Mouse (Mus musculus) kidney, embryonic 16.5 days (tissue): ENCODE data around the gene Acp4. TPM values are rescaled to one million over a fixed set of nuclear protein-coding genes. Genes with fewer than 3 reads are reported as not detected.
"Not testable (repeated sequence)": the region's sequence is repeated elsewhere in the genome, so short reads cannot be mapped to it uniquely, and the experiment has no call there.

Experiments used
- ATAC-seq: fragments of 200-750 bp; cut with Nextera tagmentation; 2 replicates; pipeline ENCODE4 v1.8.0; 2017; ENCODE audit warnings: moderate TSS enrichment; ENCODE audit not compliant: low FRiP score, low TSS enrichment
- H3K27ac ChIP-seq: fragments of 300-500 bp; sonication (generic); 2 replicates; pipeline ENCODE4 v1.5.1; 2014; ENCODE audit warnings: low read length
- H3K27me3 ChIP-seq: fragments of 300-500 bp; sonication (generic); 2 replicates; pipeline ENCODE4 v1.6.1; 2014; ENCODE audit warnings: low read length, control low read depth, mixed read lengths; ENCODE audit not compliant: insufficient read depth
- H3K36me3 ChIP-seq: fragments of 300-500 bp; sonication (generic); 2 replicates; pipeline ENCODE4 v1.6.1; 2014; ENCODE audit warnings: low read length, control low read depth, mixed read lengths; ENCODE audit not compliant: insufficient read depth
- H3K4me1 ChIP-seq: fragments of 300-500 bp; sonication (generic); 2 replicates; pipeline ENCODE4 v1.6.1; 2014; ENCODE audit warnings: low read length, control low read depth, mixed read lengths; ENCODE audit not compliant: insufficient read depth
- H3K4me2 ChIP-seq: fragments of 300-500 bp; sonication (generic); replicated peaks from 2 replicates; pipeline ENCODE4 v1.6.1; 2014; ENCODE audit warnings: low read depth, low read length
- H3K4me3 ChIP-seq: fragments of 300-500 bp; sonication (generic); 2 replicates; pipeline ENCODE4 v1.5.1; 2014; ENCODE audit warnings: mild to moderate bottlenecking, low read length
- H3K9ac ChIP-seq: fragments of 300-500 bp; sonication (generic); replicated peaks from 2 replicates; pipeline ENCODE4 v1.6.1; 2014; ENCODE audit warnings: low read length
- H3K9me3 ChIP-seq: fragments of 300-500 bp; sonication (generic); 2 replicates; pipeline ENCODE4 v1.6.1; 2016; ENCODE audit warnings: low read length, control low read depth
- WGBS: fragments of 180-500 bp; shearing (Covaris S2); extraction: QIAGEN DNeasy Blood & Tissue Kit; methylation state at CpG from one replicate; pipeline ENCODE4 v1.1.7; 2014; 5-methylcytosine and 5-hydroxymethylcytosine counted together
- polyA plus RNA-seq: library from polyadenylated mRNA; unstranded; fragments of >200 nt; fragmentation: Nextera tagmentation; extraction: Ambion mirVana; gene quantifications from 2 replicates; pipeline ENCODE4 v1.2.1, GENCODE M21; 2015

Gene Acp4
- polyA plus RNA-seq, 1 experiment from 2014 or later: not detected

DNA sequence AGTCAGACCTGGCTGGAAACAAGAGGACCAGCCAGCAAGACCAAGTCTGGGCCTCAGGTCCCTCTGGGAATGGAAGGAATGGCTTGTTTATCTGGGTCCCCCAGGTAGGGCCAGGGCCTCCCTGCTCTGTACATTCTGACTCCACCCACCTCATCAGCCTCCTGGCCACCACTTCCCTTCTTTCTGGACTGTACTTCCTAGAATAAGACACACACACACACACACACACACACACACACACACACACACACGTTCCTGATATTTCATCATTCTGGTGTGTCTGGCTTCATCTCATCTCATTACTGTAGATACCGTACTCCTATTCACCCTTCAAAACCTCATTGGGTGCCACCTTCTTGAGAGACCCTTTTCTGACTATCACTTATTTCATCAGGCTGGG is 12.2 kb upstream of the Acp4 start:
- H3K27ac ChIP-seq: no peak overlapping the region
- ATAC-seq: no peak
- no peak overlapping the region for H3K4me2 ChIP-seq
- H3K27me3 ChIP-seq: peaks cover 6% of the 10 kb centered on the region
- 86% methylated on average over 2 of the region's 2 CpGs for WGBS
- no peak overlapping the region for H3K4me3 ChIP-seq
- H3K4me1 ChIP-seq: no peaks in the 10 kb centered on the region
- no peaks in the 10 kb centered on the region for H3K9me3 ChIP-seq
- no peak overlapping the region for H3K9ac ChIP-seq
- no peaks in the 10 kb centered on the region for H3K36me3 ChIP-seq

GRCm38 (mm10) chr7:44268117-44268516 is 10.9 kb upstream of the Acp4 start:
- peaks cover 7% of the 10 kb centered on the region for H3K27me3 ChIP-seq
- no peak overlapping the region for H3K27ac ChIP-seq
- ATAC-seq: no peak
- H3K9ac ChIP-seq: no peak overlapping the region
- no peak overlapping the region for H3K4me2 ChIP-seq
- H3K36me3 ChIP-seq: no peaks in the 10 kb centered on the region
- WGBS: 80% methylated on average over 11 of the region's 11 CpGs
- H3K9me3 ChIP-seq: no peaks in the 10 kb centered on the region
- H3K4me1 ChIP-seq: 0 out of 2 replicates have a peak, but pooled peaks cover 2% of the 10 kb centered on the region
- no peak overlapping the region for H3K4me3 ChIP-seq

DNA sequence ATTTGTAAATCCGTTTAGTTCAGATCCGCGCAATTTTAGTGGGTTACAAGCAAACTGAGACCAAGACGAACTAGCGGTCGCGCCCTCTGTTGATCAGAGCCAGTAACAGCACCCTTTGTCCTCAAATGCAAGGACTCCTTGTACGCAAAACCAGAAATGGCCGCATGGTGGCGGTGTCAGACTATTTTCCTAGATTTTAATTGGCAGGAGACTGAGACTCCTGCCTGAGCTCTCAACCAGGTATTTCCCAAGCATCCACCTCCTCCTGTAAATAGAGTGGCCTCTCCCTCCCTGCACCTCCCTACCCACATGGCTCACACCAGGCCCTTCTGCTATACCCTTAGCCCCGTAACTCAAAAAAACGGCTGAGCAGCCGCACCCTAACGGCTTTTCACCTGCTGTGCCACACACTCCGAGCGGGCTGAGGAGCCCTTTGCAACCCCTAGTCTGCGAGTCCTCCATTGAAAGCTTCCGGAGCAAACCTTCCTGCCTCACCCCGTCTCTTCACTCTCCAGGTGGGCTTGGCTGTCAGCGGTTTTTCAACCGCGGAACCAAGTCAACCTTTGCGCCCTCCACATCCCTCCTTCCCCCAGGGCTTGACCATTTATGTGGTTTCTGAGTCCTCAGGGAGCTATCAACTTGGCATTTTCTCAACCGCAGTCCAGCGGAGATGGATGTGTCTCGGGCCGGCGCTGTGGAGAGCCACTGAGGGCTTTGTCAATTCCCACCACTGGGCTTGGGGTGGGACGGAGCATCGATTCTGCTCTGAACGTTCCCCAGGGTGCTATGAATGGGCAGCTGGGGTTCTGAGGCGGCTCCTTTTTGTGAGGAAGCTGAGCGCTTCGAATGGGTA is 5.8 kb upstream of the Acp4 start:
- no peaks in the 10 kb centered on the region for H3K36me3 ChIP-seq
- 2% methylated on average over 34 of the region's 34 CpGs for WGBS
- peak overlapping the region; percentile 25 for H3K4me3 ChIP-seq

DNA sequence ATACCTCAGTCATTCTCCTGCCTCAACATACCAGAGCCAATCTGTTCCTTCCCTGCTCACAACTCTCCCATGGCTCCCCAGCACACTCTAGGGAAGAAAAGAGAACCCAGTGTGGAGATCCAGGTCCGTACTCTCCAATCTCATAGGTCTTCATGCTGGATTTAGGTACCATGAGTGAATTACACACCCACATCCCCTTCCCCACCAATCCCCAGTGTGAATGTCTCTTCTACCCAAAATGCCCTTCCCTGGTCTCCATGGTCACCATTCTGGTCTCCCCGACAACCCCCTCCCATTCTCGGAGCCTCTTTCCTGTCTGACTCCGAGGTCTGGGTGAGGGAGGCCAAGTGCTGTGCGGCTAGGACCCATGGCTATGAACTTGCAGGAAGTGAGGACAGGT is 4.0 kb upstream of the Acp4 start, which contains the start of gene Gm15517:
Gm15517 (plus strand) TSS at position 301 of the 400 bp plus-strand sequence.
- Histone ChIP-seq H3K27ac (no peak within 1 kb of the TSS), H3K4me2 (no peak within 1 kb of the TSS), H3K9ac (no peak within 1 kb of the TSS), H3K36me3 (no peaks in the 10 kb centered on the region), H3K4me3 (no peak within 1 kb of the TSS), H3K4me1 (0 out of 2 replicates have a peak, but pooled peaks cover 4% of the 10 kb centered on the region), H3K27me3 (peaks cover 16% of the 10 kb centered on the region), H3K9me3 (no peaks in the 10 kb centered on the region)
- no peak for ATAC-seq
- 48% methylated on average over 5 of the region's 5 CpGs for WGBS

More for the DNA sequence above, 5.8 kb upstream of the Acp4 start:
- peak; percentile 50 for ATAC-seq
- 0 out of 2 replicates have a peak, but pooled peaks cover 4% of the 10 kb centered on the region for H3K4me1 ChIP-seq
- no peak overlapping the region for H3K27ac ChIP-seq
- 0 out of 2 replicates have a peak overlapping the region, but pooled peaks have one; percentile 20 for H3K9ac ChIP-seq
- peaks cover 16% of the 10 kb centered on the region for H3K27me3 ChIP-seq
- peak overlapping the region; percentile 51 for H3K4me2 ChIP-seq
- no peaks in the 10 kb centered on the region for H3K9me3 ChIP-seq

DNA sequence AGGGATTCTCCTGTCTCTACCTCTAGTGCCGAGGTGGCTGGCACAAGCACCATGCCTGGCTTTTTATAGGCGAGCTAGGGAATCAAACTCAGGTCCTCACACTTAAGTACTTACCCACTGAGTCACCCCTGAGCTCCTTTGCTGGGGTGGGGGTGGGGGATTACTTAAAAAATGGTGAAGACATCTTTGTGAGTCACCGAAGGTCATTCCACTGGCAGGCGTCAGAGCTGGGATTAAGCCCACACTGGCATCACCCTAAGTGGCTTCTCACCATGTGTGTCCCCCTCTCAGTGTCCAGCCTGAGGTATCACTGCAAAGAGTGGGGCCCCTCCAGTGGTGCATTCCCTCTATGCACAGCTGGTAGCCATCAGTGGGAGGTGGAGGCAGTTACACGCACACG is 3.2 kb upstream of the Acp4 start:
- H3K9ac ChIP-seq: no peak overlapping the region
- 75% methylated on average over 6 of the region's 6 CpGs for WGBS
- no peaks in the 10 kb centered on the region for H3K9me3 ChIP-seq
- H3K4me3 ChIP-seq: no peak overlapping the region
- H3K4me1 ChIP-seq: 0 out of 2 replicates have a peak, but pooled peaks cover 4% of the 10 kb centered on the region
- H3K27ac ChIP-seq: no peak overlapping the region
- ATAC-seq: no peak
- no peaks in the 10 kb centered on the region for H3K36me3 ChIP-seq
- H3K4me2 ChIP-seq: no peak overlapping the region
- peaks cover 16% of the 10 kb centered on the region for H3K27me3 ChIP-seq

DNA sequence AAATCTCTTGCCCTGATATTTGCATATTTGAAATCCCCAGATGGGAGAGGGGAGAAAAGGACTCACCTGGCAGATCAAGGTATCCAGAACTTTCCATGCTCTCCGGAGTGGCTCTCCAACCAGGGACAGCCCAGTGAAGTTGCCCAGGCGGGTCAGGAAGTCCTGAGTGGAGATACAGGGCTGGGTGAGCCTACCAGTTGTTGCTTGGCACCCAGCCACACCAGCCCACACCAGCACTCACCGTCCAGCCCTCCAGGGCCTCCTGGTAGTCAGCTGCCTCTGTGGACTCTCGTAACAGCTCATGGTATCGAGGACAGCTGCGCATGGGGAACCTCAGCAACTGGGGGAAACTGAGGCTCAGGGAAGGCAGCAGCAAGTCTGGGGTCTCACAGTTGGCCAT is 2.2 kb downstream of the Acp4 start:
- H3K27ac ChIP-seq: no peak overlapping the region
- H3K9ac ChIP-seq: no peak overlapping the region
- H3K9me3 ChIP-seq: no peaks in the 10 kb centered on the region
- H3K4me1 ChIP-seq: no peaks in the 10 kb centered on the region
- peaks cover 32% of the 10 kb centered on the region for H3K36me3 ChIP-seq
- no peaks in the 10 kb centered on the region for H3K27me3 ChIP-seq
- no peak overlapping the region for H3K4me2 ChIP-seq
- ATAC-seq: no peak
- 70% methylated on average over 6 of the region's 6 CpGs for whole genome bisulfite sequencing
- H3K4me3 ChIP-seq: no peak overlapping the region

- H3K9ac ChIP-seq: no peak overlapping the region
- peaks cover 49% of the 10 kb centered on the region for H3K36me3 ChIP-seq
- H3K9me3 ChIP-seq: no peaks in the 10 kb centered on the region
- peaks cover 13% of the 10 kb centered on the region; the same call in 1 of the 2 replicates for H3K4me1 ChIP-seq
- no peaks in the 10 kb centered on the region for H3K27me3 ChIP-seq
- no peak overlapping the region for H3K4me2 ChIP-seq
- no peak; the same call in 1 of the 2 replicates for ATAC-seq
- H3K27ac ChIP-seq: no peak overlapping the region
- 66% methylated on average over 15 of the region's 15 CpGs for WGBS
- H3K4me3 ChIP-seq: no peak overlapping the region
Observed at GRCm38 (mm10) chr7:44253023-44253616, 4.1 kb downstream of the Acp4 start.

- H3K9ac ChIP-seq, H3K4me2 ChIP-seq: not testable (repeated sequence)
- 90% methylated on average over 17 of the region's 17 CpGs for WGBS
Observed at GRCm38 (mm10) chr7:44250732-44251275, 6.4 kb downstream of the Acp4 start.

DNA sequence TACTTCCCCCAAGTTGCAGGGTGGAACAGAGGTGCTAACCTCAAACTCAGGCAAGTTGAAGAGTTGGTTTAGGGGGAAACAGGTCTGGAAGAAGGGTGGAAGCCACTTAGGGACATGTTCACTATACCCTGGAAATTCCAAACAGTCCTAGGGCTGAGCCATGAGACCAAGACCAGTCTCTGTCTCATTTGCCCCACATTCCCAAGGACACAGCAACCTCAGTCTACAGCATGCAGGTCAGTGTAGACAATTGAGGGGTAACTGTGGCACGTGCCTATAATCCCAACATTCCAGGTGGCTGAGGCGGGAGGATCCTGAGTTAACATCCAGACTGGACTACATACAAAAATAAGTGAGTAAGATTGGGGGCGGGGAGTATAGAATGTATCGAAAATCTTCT is 7.9 kb downstream of the Acp4 start:
- H3K9me3 ChIP-seq: no peaks in the 10 kb centered on the region
- peaks cover 49% of the 10 kb centered on the region for H3K36me3 ChIP-seq
- H3K4me1 ChIP-seq: peaks cover 26% of the 10 kb centered on the region
- H3K9ac ChIP-seq: no peak overlapping the region
- no peak for ATAC-seq
- H3K4me3 ChIP-seq: no peak overlapping the region
- 93% methylated on average over 4 of the region's 4 CpGs for WGBS
- no peaks in the 10 kb centered on the region for H3K27me3 ChIP-seq
- no peak overlapping the region for H3K4me2 ChIP-seq
- H3K27ac ChIP-seq: no peak overlapping the region

More at GRCm38 (mm10) chr7:44250732-44251275, 6.4 kb downstream of the Acp4 start:
- H3K4me1 ChIP-seq: peaks cover 20% of the 10 kb centered on the region
- H3K4me3 ChIP-seq, H3K27ac ChIP-seq, ATAC-seq, H3K9me3 ChIP-seq, H3K27me3 ChIP-seq: not testable (repeated sequence)
- peaks cover 49% of the 10 kb centered on the region for H3K36me3 ChIP-seq
